In the genomic region with DNA sequence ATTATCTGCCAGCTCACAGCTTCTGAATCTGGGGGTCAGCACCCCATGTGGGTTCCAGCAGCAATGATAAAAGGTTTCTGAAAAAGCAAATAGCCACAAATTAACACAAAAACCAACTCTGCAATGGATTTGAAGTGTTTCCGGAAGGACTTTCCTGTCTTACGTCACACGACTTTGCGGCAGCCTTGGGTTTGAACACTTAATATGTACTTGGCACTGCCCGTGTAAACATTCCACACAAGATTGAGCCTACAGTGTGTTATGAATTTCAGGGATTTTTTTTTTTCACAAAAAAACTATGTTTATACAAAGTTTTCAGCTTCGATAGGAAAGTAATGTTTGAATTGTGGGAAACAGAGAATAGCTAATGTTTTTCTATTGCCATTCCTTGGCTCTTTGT, we compare ENCODE assay signal across 21 mouse cellular contexts. TPM values are rescaled to one million over a fixed set of nuclear protein-coding genes. Genes with fewer than 3 reads are reported as not detected.
"Had no signal": no experiment of that assay in that cellular context is flagged by ENCODE, and none has a peak within 500 bp of the region (broad histone marks: within the 10 kb centered on the region; RNA-seq: fewer than 3 reads in every experiment).

No protein-coding gene starts in this region.

- H3K4me2 ChIP-seq: intestine, embryonic 15.5 days; limb, embryonic 13.5 days; liver, embryonic 12.5 days; liver, embryonic 15.5 days; midbrain, embryonic 12.5 days; midbrain, embryonic 15.5 days; neural tube, embryonic 12.5 days; neural tube, embryonic 15.5 days had no signal

- H3K9ac ChIP-seq: intestine, embryonic 15.5 days; limb, embryonic 13.5 days; liver, embryonic 12.5 days; liver, embryonic 15.5 days; midbrain, embryonic 12.5 days; midbrain, embryonic 15.5 days; neural tube, embryonic 12.5 days; neural tube, embryonic 15.5 days had no signal

- H3K4me1 ChIP-seq: intestine, embryonic 15.5 days; limb, embryonic 10.5 days; limb, embryonic 13.5 days; liver, embryonic 12.5 days; liver, embryonic 15.5 days; midbrain, embryonic 12.5 days; midbrain, embryonic 15.5 days; neural tube, embryonic 12.5 days; neural tube, embryonic 15.5 days had no signal

- H3K9me3 ChIP-seq: intestine, embryonic 15.5 days; limb, embryonic 10.5 days; limb, embryonic 13.5 days; liver, embryonic 12.5 days; liver, embryonic 15.5 days; midbrain, embryonic 12.5 days; midbrain, embryonic 15.5 days; neural tube, embryonic 12.5 days; neural tube, embryonic 15.5 days had no signal

- H3K27me3 ChIP-seq: intestine, embryonic 15.5 days; limb, embryonic 13.5 days; liver, embryonic 15.5 days; midbrain, embryonic 12.5 days; midbrain, embryonic 15.5 days; neural tube, embryonic 12.5 days; neural tube, embryonic 15.5 days had no signal

- H3K4me3 ChIP-seq: intestine, embryonic 15.5 days; layer of hippocampus, adult 2 months; limb, embryonic 10.5 days; limb, embryonic 13.5 days; liver, embryonic 12.5 days; liver, embryonic 15.5 days; midbrain, embryonic 12.5 days; midbrain, embryonic 15.5 days; neural tube, embryonic 12.5 days; neural tube, embryonic 15.5 days had no signal

- H3K27ac ChIP-seq: intestine, embryonic 15.5 days; layer of hippocampus, adult 2 months; limb, embryonic 10.5 days; limb, embryonic 13.5 days; liver, embryonic 12.5 days; liver, embryonic 15.5 days; macrophage; midbrain, embryonic 12.5 days; midbrain, embryonic 15.5 days; neural tube, embryonic 12.5 days; neural tube, embryonic 15.5 days had no signal

- DNase-seq: kidney, adult 11 months; kidney, postnatal 25 days; layer of hippocampus, adult 9-11 months; liver; lung, adult 18-20 months; right cerebral cortex, adult 18-20 months; right cerebral cortex, postnatal 14 days; right cerebral cortex, postnatal 4 days; thymus, adult 18-20 months; thymus, postnatal 36 days had no signal

- ATAC-seq: intestine, embryonic 15.5 days; liver, embryonic 12.5 days; midbrain, embryonic 15.5 days had no signal

- H3K36me3 ChIP-seq: intestine, embryonic 15.5 days; limb, embryonic 10.5 days; limb, embryonic 13.5 days; liver, embryonic 12.5 days; liver, embryonic 15.5 days; midbrain, embryonic 12.5 days; midbrain, embryonic 15.5 days; neural tube, embryonic 12.5 days; neural tube, embryonic 15.5 days had no signal

RNA-seq across cellular contexts. Expression of gene Vwa3b, which starts 7.4 kb away (rescaled TPM):
- polyA plus RNA-seq: liver, embryonic 12.5 days; liver, embryonic 15.5 days; macrophage had no signal
